Mouse (Mus musculus): ENCODE data around the gene Ffar2.

The Ffar2 gene

GRCm38 (mm10) chr7:30824306-30824705 is 731 bp upstream of the Ffar2 start:
- in situ Hi-C loops (cut with MboI; ENCODE audit: unreplicated experiment in 2 of 2), result no loop called here

- in situ Hi-C loops (cut with MboI; ENCODE audit: unreplicated experiment in 2 of 2), result no loop called here
Measured at GRCm38 (mm10) chr7:30821532-30821931, 2.0 kb downstream of the Ffar2 start.

DNA sequence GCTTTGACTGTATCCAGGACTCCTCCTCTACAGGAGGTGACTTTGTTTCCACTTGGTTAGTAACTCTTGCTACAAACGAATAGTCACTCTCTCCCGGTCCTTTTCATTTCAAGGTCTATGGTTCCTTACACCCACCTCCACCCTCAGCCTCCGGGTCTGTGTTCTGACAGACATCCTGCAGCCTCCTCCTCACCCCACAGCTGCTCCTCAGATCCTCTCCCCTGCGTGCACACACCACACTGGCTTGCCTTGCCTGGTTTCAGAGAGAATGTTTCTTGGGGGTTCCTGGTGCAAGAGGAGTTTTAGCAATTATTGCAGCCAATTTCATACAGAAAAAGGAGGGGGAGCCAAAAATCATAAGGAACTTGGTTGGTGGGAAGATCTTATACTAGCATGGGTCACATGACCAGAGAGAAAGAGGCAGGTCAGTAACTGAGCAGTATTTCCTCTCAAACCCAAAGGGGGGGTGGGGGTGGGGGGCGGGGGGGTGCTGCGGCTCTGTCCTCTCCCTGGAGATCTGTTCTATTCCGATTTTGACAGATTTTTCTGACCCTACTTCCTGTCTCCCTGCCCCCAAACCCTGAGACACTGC is 2.6 kb downstream of the Ffar2 start:
- in situ Hi-C loops (cut with MboI; ENCODE audit: unreplicated experiment in 2 of 2), result no loop called here

DNA sequence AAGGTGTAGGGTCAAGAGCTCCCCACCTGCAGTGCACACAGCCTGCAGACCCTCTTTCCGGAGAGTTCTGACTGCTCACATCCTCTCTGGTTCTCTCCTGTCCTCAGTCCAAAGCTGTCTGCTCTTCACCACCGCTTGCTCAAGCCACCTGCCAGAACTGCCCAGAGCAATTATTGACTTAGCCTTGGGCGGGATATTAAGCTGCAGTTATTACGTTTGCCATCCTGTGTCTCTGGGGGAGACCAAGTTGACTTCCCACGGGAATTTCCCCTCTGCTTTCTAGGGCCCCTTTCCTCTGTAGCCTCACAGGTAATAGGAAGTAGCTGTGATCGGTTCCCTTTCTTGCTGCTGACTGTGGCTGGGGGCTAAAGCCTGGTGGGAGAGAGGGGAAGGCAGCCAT is 3.4 kb downstream of the Ffar2 start:
- in situ Hi-C loops (cut with MboI; ENCODE audit: unreplicated experiment in 2 of 2), result no loop called here

GRCm38 (mm10) chr7:30812291-30812807 is 11.2 kb downstream of the Ffar2 start:
- in situ Hi-C loops (cut with MboI; ENCODE audit: unreplicated experiment in 2 of 2), result loop anchor here in 1 of 2 experiments (5.0 kb wide), 1 partner anchor 80 kb away; no protein-coding TSS in a partner anchor

DNA sequence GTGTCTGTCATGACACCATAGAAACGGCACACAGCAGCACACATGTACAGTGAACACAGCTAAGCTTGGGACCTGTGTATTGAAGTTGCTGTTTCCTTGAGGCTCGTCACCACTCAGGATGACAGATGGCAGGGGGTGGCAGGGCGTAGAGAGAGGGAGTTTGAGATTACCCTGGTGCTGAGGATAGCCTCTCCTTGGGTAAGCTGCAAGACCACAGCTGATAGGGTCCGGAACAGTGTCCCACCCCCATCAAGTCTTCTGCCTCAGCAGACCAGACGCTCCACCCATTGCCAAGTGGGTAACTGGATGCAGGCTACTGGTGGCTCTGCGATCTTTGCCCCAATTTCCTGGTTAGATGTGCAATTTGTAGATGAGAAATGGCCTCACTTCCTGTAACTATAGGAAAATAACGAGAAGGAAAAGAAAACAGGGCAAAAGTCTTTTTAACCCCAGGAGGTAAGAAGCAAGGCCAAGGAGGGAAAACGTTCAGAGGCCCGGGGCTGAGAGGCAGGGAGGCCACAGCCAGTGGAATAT is 11.8 kb downstream of the Ffar2 start:
- in situ Hi-C loops (cut with MboI; ENCODE audit: unreplicated experiment in 2 of 2), result loop anchor here in 1 of 2 experiments (5.0 kb wide), 1 partner anchor 80 kb away; no protein-coding TSS in a partner anchor

GRCm38 (mm10) chr7:30810319-30810718 is 13.3 kb downstream of the Ffar2 start:
- in situ Hi-C loops (cut with MboI; ENCODE audit: unreplicated experiment in 2 of 2), result loop anchor here in 1 of 2 experiments (5.0 kb wide), 1 partner anchor 82 kb away; no protein-coding TSS in a partner anchor

GRCm38 (mm10) chr7:30805924-30806323 is 17.7 kb downstream of the Ffar2 start:
- in situ Hi-C loops (cut with MboI; ENCODE audit: unreplicated experiment in 2 of 2), result no loop called here

DNA sequence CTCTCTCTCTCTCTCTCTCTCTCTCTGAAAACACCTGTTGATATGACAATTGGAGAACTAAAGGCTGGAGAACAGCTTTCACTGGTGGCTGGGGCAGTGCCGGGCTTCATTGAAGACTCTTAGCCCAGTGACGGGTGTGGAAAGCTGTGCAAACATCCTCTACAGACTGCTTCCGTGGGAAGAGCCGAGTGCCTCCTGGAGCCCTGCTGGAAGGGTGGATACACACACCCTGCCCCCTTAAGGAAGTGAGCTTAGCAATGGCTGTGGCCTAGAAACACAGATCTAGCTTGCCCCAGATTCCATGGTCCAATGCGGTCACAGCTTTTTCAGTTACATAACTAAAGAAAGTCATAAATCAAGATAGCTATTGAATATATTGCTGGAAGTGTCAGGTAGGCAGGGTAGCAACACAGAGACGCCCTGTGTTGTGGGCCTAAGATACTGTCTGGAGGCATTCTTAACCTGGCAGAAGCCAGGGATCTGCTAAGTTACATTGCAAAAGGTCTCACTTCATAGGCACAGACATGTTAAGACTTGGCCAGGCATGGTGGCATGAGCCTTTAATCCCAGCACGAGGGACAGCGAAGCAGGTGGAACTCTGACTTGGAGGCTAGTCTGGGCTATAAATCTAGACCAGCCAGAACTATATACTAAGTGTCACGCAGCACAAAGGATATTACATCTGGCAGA is 19.4 kb downstream of the Ffar2 start:
- in situ Hi-C loops (cut with MboI; ENCODE audit: unreplicated experiment in 2 of 2), result no loop called here

- in situ Hi-C loops (cut with MboI; ENCODE audit: unreplicated experiment in 2 of 2), result no loop called here
Measured at GRCm38 (mm10) chr7:30803256-30803655, 20.3 kb downstream of the Ffar2 start.

DNA sequence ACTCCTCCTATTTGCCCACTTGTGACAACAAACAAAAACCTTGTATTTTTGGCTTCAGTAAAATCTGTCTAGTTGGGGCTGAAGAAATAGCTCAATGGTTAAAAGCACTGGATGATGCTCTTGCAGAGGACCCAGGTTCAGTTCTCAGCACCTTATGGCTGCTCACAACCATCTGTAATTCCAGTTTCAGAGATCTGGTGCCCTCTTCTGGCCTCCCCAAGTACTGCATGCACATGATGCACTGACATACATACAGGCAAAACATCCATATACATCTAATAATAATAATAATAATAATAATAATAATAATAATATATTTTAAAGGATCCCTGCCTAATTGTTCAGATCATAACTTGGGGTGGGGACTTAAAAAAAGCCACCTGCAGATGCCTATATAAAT is 22.9 kb downstream of the Ffar2 start:
- in situ Hi-C loops (cut with MboI; ENCODE audit: unreplicated experiment in 2 of 2), result no loop called here

DNA sequence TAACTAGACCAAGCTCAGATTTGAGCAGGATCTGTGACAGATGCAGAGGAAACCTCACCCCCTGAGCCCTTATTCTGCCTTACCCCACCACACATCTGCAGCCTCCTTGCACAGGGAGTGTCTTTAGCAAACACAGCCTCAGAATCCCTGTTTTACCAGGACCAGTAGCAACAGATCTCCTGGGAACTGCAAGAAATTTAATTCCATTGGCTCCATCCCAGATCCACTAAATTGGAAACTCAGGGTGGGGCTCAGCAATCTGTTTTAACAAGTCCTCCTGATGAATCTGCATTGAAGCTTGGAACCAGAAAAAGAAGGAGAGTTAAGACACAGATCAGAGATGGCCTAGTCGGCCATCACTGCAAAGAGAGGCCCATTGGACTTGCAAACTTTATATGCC is 26.8 kb downstream of the Ffar2 start:
- in situ Hi-C loops (cut with MboI; ENCODE audit: unreplicated experiment in 2 of 2), result loop anchor here (5.0 kb wide), 1 partner anchor 116 kb away; the partner anchor contains the start of gene Mag (in 2 of the 2)

GRCm38 (mm10) chr7:30794921-30795320 is 28.7 kb downstream of the Ffar2 start:
- in situ Hi-C loops (cut with MboI; ENCODE audit: unreplicated experiment in 2 of 2), result loop anchor here (5.0 kb wide), 1 partner anchor 117 kb away; the partner anchor contains the start of gene Mag (in 2 of the 2)

GRCm38 (mm10) chr7:30791921-30792320 is 31.7 kb downstream of the Ffar2 start:
- in situ Hi-C loops (cut with MboI; ENCODE audit: unreplicated experiment in 2 of 2), result no loop called here

GRCm38 (mm10) chr7:30790141-30790540 is 33.4 kb downstream of the Ffar2 start:
- in situ Hi-C loops (cut with MboI; ENCODE audit: unreplicated experiment in 2 of 2), result no loop called here

- in situ Hi-C loops (cut with MboI; ENCODE audit: unreplicated experiment in 2 of 2), result no loop called here
Measured at GRCm38 (mm10) chr7:30787377-30788022, 36.1 kb downstream of the Ffar2 start, which contains the start of gene Krtdap. TSS of gene Krtdap (plus strand) at chr7:30787896.

DNA sequence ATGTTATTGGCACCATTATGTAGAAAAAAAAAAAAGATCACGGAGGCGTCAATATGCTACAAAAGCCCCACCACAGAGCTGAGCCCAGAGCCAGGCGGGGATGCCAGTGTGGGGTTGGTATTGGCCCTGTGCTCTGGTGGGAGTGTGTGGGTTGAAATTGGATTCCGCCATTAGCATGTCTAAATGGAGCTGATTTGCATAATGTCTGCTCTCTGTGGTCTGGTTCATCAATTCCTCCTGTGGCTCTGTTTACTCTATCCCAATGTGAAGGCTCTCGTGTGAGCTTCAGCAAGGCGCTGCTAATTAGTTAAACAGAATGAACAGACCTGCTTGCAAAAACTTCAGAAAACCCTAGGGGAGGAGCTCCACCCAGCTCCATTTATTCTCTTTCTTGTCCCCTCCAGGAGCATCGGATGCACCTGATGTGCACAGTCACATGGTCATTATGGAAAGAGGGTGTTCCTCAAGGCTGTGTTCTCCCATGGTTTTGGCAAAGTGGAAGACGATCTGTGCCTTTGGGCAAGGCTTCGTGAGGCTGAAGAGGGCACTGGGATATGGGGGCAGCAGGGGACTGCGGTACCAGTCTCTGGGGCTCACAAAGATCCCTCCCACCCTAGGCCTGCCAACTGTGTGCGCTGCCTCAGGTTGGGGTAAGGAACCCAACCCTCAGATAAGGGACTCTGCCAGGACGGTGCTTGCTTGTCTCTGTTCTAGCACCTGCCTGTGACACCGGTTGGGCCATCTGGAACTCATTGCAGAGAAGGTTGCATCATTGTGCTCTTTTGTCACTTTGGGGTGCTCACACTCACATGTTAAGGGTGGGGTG is 37.6 kb downstream of the Ffar2 start:
- in situ Hi-C loops (cut with MboI; ENCODE audit: unreplicated experiment in 2 of 2), result no loop called here

DNA sequence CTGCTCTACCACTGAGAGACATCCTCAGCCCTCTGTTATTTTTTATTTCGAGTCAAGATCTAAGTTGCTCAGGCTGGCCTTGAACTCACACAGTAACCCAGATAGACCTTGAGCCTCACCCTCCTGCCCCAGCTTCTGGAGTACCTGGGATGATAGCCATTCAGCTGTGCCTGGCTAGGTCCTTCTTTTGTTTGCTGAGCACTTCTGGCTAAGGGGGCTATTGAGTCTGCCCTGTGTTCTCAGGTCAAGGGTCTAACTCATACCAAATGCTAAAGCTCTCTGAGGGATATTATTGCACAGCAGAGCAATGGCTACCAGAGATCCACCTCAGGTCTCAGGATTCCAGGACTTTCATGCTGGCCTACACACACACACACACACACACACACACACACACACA is 38.4 kb downstream of the Ffar2 start:
- in situ Hi-C loops (cut with MboI; ENCODE audit: unreplicated experiment in 2 of 2), result no loop called here

- in situ Hi-C loops (cut with MboI; ENCODE audit: unreplicated experiment in 2 of 2), result no loop called here
Measured at GRCm38 (mm10) chr7:30782658-30783057, 40.9 kb downstream of the Ffar2 start.

GRCm38 (mm10) chr7:30781792-30782191 is 41.8 kb downstream of the Ffar2 start:
- in situ Hi-C loops (cut with MboI; ENCODE audit: unreplicated experiment in 2 of 2), result no loop called here

Measured in v-Abl transformed pro-B cells (cell line).